Mouse (Mus musculus): ENCODE data around the gene Defb48. TPM values are rescaled to one million over a fixed set of nuclear protein-coding genes. Genes with fewer than 3 reads are reported as not detected.

The Defb48 gene
- polyA plus RNA-seq (2014; fragmentation: Nextera tagmentation; extraction: Ambion mirVana), result not detected in 2 replicates

- Histone ChIP-seq H3K9me3 (ENCODE audit: control insufficient read depth, low read length) (no peaks in the 10 kb centered on the region), H3K27me3 (replicated peaks; ENCODE audit: control insufficient read depth, insufficient read depth, low read length) (no peaks in the 10 kb centered on the region), H3K4me3 (ENCODE audit: low read depth, low read length) (no peak within 1 kb of the TSS), H3K4me1 (replicated peaks; ENCODE audit: control insufficient read depth, insufficient read depth, low read length) (no peaks in the 10 kb centered on the region), H3K36me3 (ENCODE audit: control insufficient read depth, insufficient read depth, low read length) (no peaks in the 10 kb centered on the region), H3K4me2 (ENCODE audit: low read length) (no peak within 1 kb of the TSS), H3K9ac (ENCODE audit: low read length) (no peak within 1 kb of the TSS), H3K27ac (ENCODE audit: low read depth) (no peak within 1 kb of the TSS)
- DNase-seq (ENCODE audit: low spot score) (no peak), ATAC-seq (replicated peaks; ENCODE audit: low FRiP score, low TSS enrichment, low read depth) (no peak)
- 68% methylated on average over 1 of the region's 1 CpGs for WGBS
Observed at GRCm38 (mm10) chr14:62984410-62984809, at the start of gene Defb48. Defb48 (minus strand) TSS chr14:62984510.

- H3K4me2 ChIP-seq (ENCODE audit: low read length), result no peak overlapping the region
- no peaks in the 10 kb centered on the region for H3K36me3 ChIP-seq (ENCODE audit: control insufficient read depth, insufficient read depth, low read length)
- 54% methylated on average over 6 of the region's 6 CpGs for WGBS
- ATAC-seq (replicated peaks; ENCODE audit: low FRiP score, low TSS enrichment, low read depth) (no peak), DNase-seq (ENCODE audit: low spot score) (no peak)
- no peaks in the 10 kb centered on the region for H3K9me3 ChIP-seq (ENCODE audit: control insufficient read depth, low read length)
- no peaks in the 10 kb centered on the region for H3K27me3 ChIP-seq (replicated peaks; ENCODE audit: control insufficient read depth, insufficient read depth, low read length)
- no peak overlapping the region for H3K4me3 ChIP-seq (ENCODE audit: low read depth, low read length)
- H3K4me1 ChIP-seq (replicated peaks; ENCODE audit: control insufficient read depth, insufficient read depth, low read length), result no peaks in the 10 kb centered on the region
- no peak overlapping the region for H3K27ac ChIP-seq (ENCODE audit: low read depth)
- H3K9ac ChIP-seq (ENCODE audit: low read length), result no peak overlapping the region
Observed at GRCm38 (mm10) chr14:63020524-63021156, 36.3 kb upstream of the Defb48 start.

GRCm38 (mm10) chr14:63014667-63015066 is 30.4 kb upstream of the Defb48 start:
- H3K27ac ChIP-seq (ENCODE audit: low read depth), result no peak overlapping the region
- DNase-seq (ENCODE audit: low spot score) (no peak), ATAC-seq (replicated peaks; ENCODE audit: low FRiP score, low TSS enrichment, low read depth) (no peak)
- H3K4me1 ChIP-seq (replicated peaks; ENCODE audit: control insufficient read depth, insufficient read depth, low read length), result no peaks in the 10 kb centered on the region
- no peaks in the 10 kb centered on the region for H3K36me3 ChIP-seq (ENCODE audit: control insufficient read depth, insufficient read depth, low read length)
- 81% methylated on average over 4 of the region's 4 CpGs for WGBS
- H3K4me3 ChIP-seq (ENCODE audit: low read depth, low read length), result no peak overlapping the region
- H3K9ac ChIP-seq (ENCODE audit: low read length), result no peak overlapping the region
- H3K9me3 ChIP-seq (ENCODE audit: control insufficient read depth, low read length), result no peaks in the 10 kb centered on the region
- no peak overlapping the region for H3K4me2 ChIP-seq (ENCODE audit: low read length)
- H3K27me3 ChIP-seq (replicated peaks; ENCODE audit: control insufficient read depth, insufficient read depth, low read length), result no peaks in the 10 kb centered on the region

GRCm38 (mm10) chr14:63013082-63013481 is 28.8 kb upstream of the Defb48 start:
- ATAC-seq (replicated peaks; ENCODE audit: low FRiP score, low TSS enrichment, low read depth) (no peak), DNase-seq (ENCODE audit: low spot score) (no peak)
- whole genome bisulfite sequencing, result 71% methylated on average over 4 of the region's 4 CpGs
- H3K36me3 ChIP-seq (ENCODE audit: control insufficient read depth, insufficient read depth, low read length), result no peaks in the 10 kb centered on the region
- H3K4me3 ChIP-seq (ENCODE audit: low read depth, low read length), result no peak overlapping the region
- no peak overlapping the region for H3K27ac ChIP-seq (ENCODE audit: low read depth)
- no peak overlapping the region for H3K4me2 ChIP-seq (ENCODE audit: low read length)
- no peak overlapping the region for H3K9ac ChIP-seq (ENCODE audit: low read length)
- no peaks in the 10 kb centered on the region for H3K4me1 ChIP-seq (replicated peaks; ENCODE audit: control insufficient read depth, insufficient read depth, low read length)
- H3K9me3 ChIP-seq (ENCODE audit: control insufficient read depth, low read length), result no peaks in the 10 kb centered on the region
- H3K27me3 ChIP-seq (replicated peaks; ENCODE audit: control insufficient read depth, insufficient read depth, low read length), result no peaks in the 10 kb centered on the region

GRCm38 (mm10) chr14:63011471-63011870 is 27.2 kb upstream of the Defb48 start, which contains the start of gene Defb43:
Defb43 (plus strand) TSS chr14:63011771.
- Histone ChIP-seq H3K4me2 (ENCODE audit: low read length) (no peak within 1 kb of the TSS), H3K27me3 (replicated peaks; ENCODE audit: control insufficient read depth, insufficient read depth, low read length) (no peaks in the 10 kb centered on the region), H3K4me1 (replicated peaks; ENCODE audit: control insufficient read depth, insufficient read depth, low read length) (no peaks in the 10 kb centered on the region), H3K9me3 (ENCODE audit: control insufficient read depth, low read length) (no peaks in the 10 kb centered on the region), H3K4me3 (ENCODE audit: low read depth, low read length) (no peak within 1 kb of the TSS), H3K27ac (ENCODE audit: low read depth) (no peak within 1 kb of the TSS), H3K36me3 (ENCODE audit: control insufficient read depth, insufficient read depth, low read length) (no peaks in the 10 kb centered on the region), H3K9ac (ENCODE audit: low read length) (no peak within 1 kb of the TSS)
- ATAC-seq (replicated peaks; ENCODE audit: low FRiP score, low TSS enrichment, low read depth) (no peak), DNase-seq (ENCODE audit: low spot score) (no peak)
- WGBS, result 89% methylated on average over 5 of the region's 5 CpGs

- Histone ChIP-seq H3K4me3 (ENCODE audit: low read depth, low read length) (no peak overlapping the region), H3K9ac (ENCODE audit: low read length) (no peak overlapping the region), H3K4me1 (replicated peaks; ENCODE audit: control insufficient read depth, insufficient read depth, low read length) (no peaks in the 10 kb centered on the region), H3K36me3 (ENCODE audit: control insufficient read depth, insufficient read depth, low read length) (no peaks in the 10 kb centered on the region), H3K4me2 (ENCODE audit: low read length) (no peak overlapping the region), H3K27ac (ENCODE audit: low read depth) (no peak overlapping the region), H3K27me3 (replicated peaks; ENCODE audit: control insufficient read depth, insufficient read depth, low read length) (no peaks in the 10 kb centered on the region), H3K9me3 (ENCODE audit: control insufficient read depth, low read length) (no peaks in the 10 kb centered on the region)
- ATAC-seq (replicated peaks; ENCODE audit: low FRiP score, low TSS enrichment, low read depth), result no peak
- no peak for DNase-seq (ENCODE audit: low spot score)
- 63% methylated on average over 2 of the region's 2 CpGs for WGBS
Observed at GRCm38 (mm10) chr14:63002588-63002987, 18.3 kb upstream of the Defb48 start.

- 82% methylated on average over 4 of the region's 4 CpGs for WGBS
- Histone ChIP-seq H3K27me3 (replicated peaks; ENCODE audit: control insufficient read depth, insufficient read depth, low read length) (no peaks in the 10 kb centered on the region), H3K36me3 (ENCODE audit: control insufficient read depth, insufficient read depth, low read length) (no peaks in the 10 kb centered on the region), H3K27ac (ENCODE audit: low read depth) (no peak overlapping the region), H3K9ac (ENCODE audit: low read length) (no peak overlapping the region), H3K4me2 (ENCODE audit: low read length) (no peak overlapping the region), H3K9me3 (ENCODE audit: control insufficient read depth, low read length) (no peaks in the 10 kb centered on the region), H3K4me1 (replicated peaks; ENCODE audit: control insufficient read depth, insufficient read depth, low read length) (no peaks in the 10 kb centered on the region), H3K4me3 (ENCODE audit: low read depth, low read length) (no peak overlapping the region)
- ATAC-seq (replicated peaks; ENCODE audit: low FRiP score, low TSS enrichment, low read depth) (no peak), DNase-seq (ENCODE audit: low spot score) (no peak)
Observed at GRCm38 (mm10) chr14:62998977-62999376, 14.7 kb upstream of the Defb48 start.

- WGBS, result 88% methylated on average over 8 of the region's 8 CpGs
- no peaks in the 10 kb centered on the region for H3K27me3 ChIP-seq (replicated peaks; ENCODE audit: control insufficient read depth, insufficient read depth, low read length)
- no peaks in the 10 kb centered on the region for H3K9me3 ChIP-seq (ENCODE audit: control insufficient read depth, low read length)
- no peak within 1 kb of the TSS for H3K4me3 ChIP-seq (ENCODE audit: low read depth, low read length)
- no peak for DNase-seq (ENCODE audit: low spot score)
- H3K27ac ChIP-seq (ENCODE audit: low read depth), result no peak within 1 kb of the TSS
- no peaks in the 10 kb centered on the region for H3K36me3 ChIP-seq (ENCODE audit: control insufficient read depth, insufficient read depth, low read length)
- H3K4me2 ChIP-seq (ENCODE audit: low read length), result no peak within 1 kb of the TSS
- H3K4me1 ChIP-seq (replicated peaks; ENCODE audit: control insufficient read depth, insufficient read depth, low read length), result no peaks in the 10 kb centered on the region
- no peak within 1 kb of the TSS for H3K9ac ChIP-seq (ENCODE audit: low read length)
- ATAC-seq (replicated peaks; ENCODE audit: low FRiP score, low TSS enrichment, low read depth), result no peak
Observed at GRCm38 (mm10) chr14:62997777-62998176, 13.5 kb upstream of the Defb48 start, which contains the start of gene Defb47. Defb47 (plus strand) TSS chr14:62998077.

GRCm38 (mm10) chr14:62991849-62992510 is 7.7 kb upstream of the Defb48 start:
- Histone ChIP-seq H3K4me1 (replicated peaks; ENCODE audit: control insufficient read depth, insufficient read depth, low read length) (no peaks in the 10 kb centered on the region), H3K27me3 (replicated peaks; ENCODE audit: control insufficient read depth, insufficient read depth, low read length) (no peaks in the 10 kb centered on the region), H3K4me3 (ENCODE audit: low read depth, low read length) (no peak overlapping the region), H3K9me3 (ENCODE audit: control insufficient read depth, low read length) (no peaks in the 10 kb centered on the region), H3K36me3 (ENCODE audit: control insufficient read depth, insufficient read depth, low read length) (no peaks in the 10 kb centered on the region), H3K9ac (ENCODE audit: low read length) (no peak overlapping the region), H3K27ac (ENCODE audit: low read depth) (no peak overlapping the region), H3K4me2 (ENCODE audit: low read length) (no peak overlapping the region)
- DNase-seq (ENCODE audit: low spot score) (no peak), ATAC-seq (replicated peaks; ENCODE audit: low FRiP score, low TSS enrichment, low read depth) (no peak)
- 74% methylated on average over 7 of the region's 7 CpGs for WGBS

Measured in intestine, embryonic 14.5 days (tissue).